Mouse (Mus musculus) CH12.LX (cell line): Measurements from ENCODE around the gene Pfkp. TPM values are rescaled to one million over a fixed set of nuclear protein-coding genes. Genes with fewer than 3 reads are reported as not detected.
A peak's percentile ranks its signal among the peaks of the same experiment; 100 is the strongest.

Source experiments
- DNase-seq: peaks from one replicate; pipeline ENCODE4 v3.0.0-alpha.2; 2013; ENCODE audit errors: extremely low read depth
- H3K27ac ChIP-seq: 2 replicates; pipeline ENCODE4 v1.5.1; 2012; ENCODE audit warnings: low read depth, mild to moderate bottlenecking, control low read depth, moderate library complexity; ENCODE audit not compliant: insufficient read depth
- H3K27me3 ChIP-seq: replicated peaks from 2 replicates; pipeline ENCODE3; 2012; ENCODE audit warnings: inconsistent platforms
- H3K36me3 ChIP-seq, 2 experiments: replicated peaks in 1 of 2; 2 replicates each; pipeline versions ENCODE3 to v1.6.1; 2012; ENCODE audit warnings: inconsistent platforms in 1 of 2, low read length in 1 of 2, mild to moderate bottlenecking in 1 of 2, mixed read lengths in 1 of 2, moderate library complexity in 1 of 2; ENCODE audit not compliant: control insufficient read depth in 1 of 2, insufficient read depth in 1 of 2
- H3K4me1 ChIP-seq, 2 experiments: 2 replicates each; pipeline ENCODE4 v1.6.1; 2012; ENCODE audit warnings: inconsistent platforms in 1 of 2, moderate library complexity in 1 of 2; ENCODE audit not compliant: insufficient read depth in 2 of 2, control insufficient read depth in 1 of 2
- H3K4me2 ChIP-seq: 2 replicates; pipeline ENCODE4 v1.6.1; 2012; ENCODE audit warnings: low read depth, mild to moderate bottlenecking, control low read depth; ENCODE audit not compliant: poor library complexity, insufficient read depth, severe bottlenecking
- H3K4me3 ChIP-seq, 3 experiments: fragments of 150-350 bp in 1 of 3; sonication (generic) in 1 of 3; replicated peaks in 1 of 3; 2 replicates each; pipeline versions ENCODE3 to v1.5.1; 2011 to 2012; ENCODE audit warnings: low read depth in 2 of 3, low read length in 2 of 3, mild to moderate bottlenecking in 2 of 3, moderate library complexity in 2 of 3, control low read depth in 1 of 3, improper control_type of control experiment in 1 of 3, inconsistent platforms in 1 of 3, mixed read lengths in 1 of 3; ENCODE audit not compliant: poor library complexity in 1 of 3
- H3K79me2 ChIP-seq: replicated peaks from 2 replicates; pipeline ENCODE4 v1.6.1; 2012; ENCODE audit warnings: mild to moderate bottlenecking, moderate library complexity; ENCODE audit not compliant: control insufficient read depth, poor library complexity, insufficient read depth, severe bottlenecking; ENCODE audit errors: extremely low read depth
- H3K9ac ChIP-seq: 2 replicates; pipeline ENCODE4 v1.6.1; 2012; ENCODE audit warnings: low read depth, mild to moderate bottlenecking, control low read depth, moderate library complexity; ENCODE audit not compliant: insufficient read depth
- H3K9me3 ChIP-seq: replicated peaks from 2 replicates; pipeline ENCODE3; 2012; ENCODE audit warnings: low read length, inconsistent platforms, mixed read lengths
- BHLHE40 ChIP-seq: IDR thresholded peaks from 2 replicates; pipeline ENCODE4 v1.6.1; 2011; ENCODE audit warnings: mild to moderate bottlenecking, low read depth, low read length, improper control_type of control experiment
- CHD1 ChIP-seq: IDR thresholded peaks from 2 replicates; pipeline ENCODE4 v1.6.1; 2012; ENCODE audit warnings: low read depth, low read length, improper control_type of control experiment, inconsistent platforms
- CTCF ChIP-seq, 2 experiments: IDR thresholded peaks in 1 of 2; conservative IDR thresholded peaks in 1 of 2; 2 replicates each; pipeline ENCODE4 v1.5.1; 2011 to 2012; ENCODE audit warnings: low read depth in 2 of 2, low read length in 2 of 2, improper control_type of control experiment in 1 of 2, inconsistent platforms in 1 of 2, mild to moderate bottlenecking in 1 of 2, moderate library complexity in 1 of 2
- ELF1 ChIP-seq: IDR thresholded peaks from 2 replicates; pipeline ENCODE4 v1.6.1; 2014; ENCODE audit warnings: low read depth, mild to moderate bottlenecking, inconsistent platforms, low read length, improper control_type of control experiment
- ETS1 ChIP-seq: conservative IDR thresholded peaks from 2 replicates; pipeline ENCODE4 v1.6.1; 2012; ENCODE audit warnings: low read depth, mild to moderate bottlenecking, inconsistent platforms, low read length, improper control_type of control experiment, moderate library complexity
- GABPA ChIP-seq: IDR thresholded peaks from 2 replicates; pipeline ENCODE4 v1.6.1; 2012; ENCODE audit warnings: low read depth, low read length, improper control_type of control experiment, inconsistent platforms; ENCODE audit not compliant: insufficient replicate concordance
- IRF4 ChIP-seq: IDR thresholded peaks from 2 replicates; pipeline ENCODE4 v1.6.1; 2014; ENCODE audit warnings: low read depth, mild to moderate bottlenecking, inconsistent platforms, low read length, improper control_type of control experiment
- JUN ChIP-seq: IDR thresholded peaks from 2 replicates; pipeline ENCODE4 v1.6.1; 2011; ENCODE audit warnings: low read depth, mild to moderate bottlenecking, low read length, improper control_type of control experiment, moderate library complexity; ENCODE audit not compliant: insufficient read depth
- MAX ChIP-seq: IDR thresholded peaks from 2 replicates; pipeline ENCODE4 v1.6.1; 2011; ENCODE audit warnings: low read length, improper control_type of control experiment
- MAZ ChIP-seq: IDR thresholded peaks from 2 replicates; pipeline ENCODE4 v1.6.1; 2012; ENCODE audit warnings: low read depth, mild to moderate bottlenecking, inconsistent platforms, low read length, improper control_type of control experiment, moderate library complexity
- MXI1 ChIP-seq: IDR thresholded peaks from 2 replicates; pipeline ENCODE4 v1.6.1; 2011; ENCODE audit warnings: mild to moderate bottlenecking, low read depth, low read length, improper control_type of control experiment
- POLR2A ChIP-seq: IDR thresholded peaks from 2 replicates; pipeline ENCODE4 v1.6.1; 2011; ENCODE audit warnings: low read depth, mild to moderate bottlenecking, improper control_type of control experiment, low read length
- POLR2AphosphoS2 ChIP-seq: IDR thresholded peaks from 2 replicates; pipeline ENCODE4 v1.6.1; 2011; ENCODE audit warnings: low read depth, low read length, improper control_type of control experiment
- RCOR1 ChIP-seq: conservative IDR thresholded peaks from 2 replicates; pipeline ENCODE4 v1.6.1; 2012; ENCODE audit warnings: low read depth, mild to moderate bottlenecking, inconsistent platforms, low read length, improper control_type of control experiment
- SIN3A ChIP-seq: IDR thresholded peaks from 2 replicates; pipeline ENCODE4 v1.6.1; 2012; ENCODE audit warnings: low read length, improper control_type of control experiment, inconsistent platforms
- TBP ChIP-seq: conservative IDR thresholded peaks from 2 replicates; pipeline ENCODE4 v1.6.1; 2011; ENCODE audit warnings: low read depth, low read length, improper control_type of control experiment
- UBTF ChIP-seq: IDR thresholded peaks from 2 replicates; pipeline ENCODE4 v1.6.1; 2012; ENCODE audit warnings: low read depth, mild to moderate bottlenecking, inconsistent platforms, low read length, improper control_type of control experiment, moderate library complexity
- USF1 ChIP-seq: IDR thresholded peaks from 2 replicates; pipeline ENCODE4 v1.6.1; 2014; ENCODE audit warnings: low read depth, mild to moderate bottlenecking, inconsistent platforms, low read length, improper control_type of control experiment
- ZC3H11A ChIP-seq: IDR thresholded peaks from 2 replicates; pipeline ENCODE4 v1.6.1; 2012; ENCODE audit warnings: low read depth, mild to moderate bottlenecking, inconsistent platforms, low read length, improper control_type of control experiment
- ZKSCAN1 ChIP-seq: IDR thresholded peaks from 2 replicates; pipeline ENCODE4 v1.6.1; 2012; ENCODE audit warnings: low read depth, inconsistent platforms, low read length, improper control_type of control experiment, borderline replicate concordance
- ZMIZ1 ChIP-seq: IDR thresholded peaks from 2 replicates; pipeline ENCODE4 v1.6.1; 2012; ENCODE audit warnings: low read depth, mild to moderate bottlenecking, inconsistent platforms, low read length, improper control_type of control experiment
- ZNF384 ChIP-seq: IDR thresholded peaks from 2 replicates; pipeline ENCODE4 v1.6.1; 2012; ENCODE audit warnings: low read depth, low read length, improper control_type of control experiment, inconsistent platforms
- dilution Hi-C: fragments of 300-500 bp; cut with MboI; formaldehyde crosslinking; loops from 2 replicates; pipeline ENCODE4 v1.14.3; 2020; ENCODE audit warnings: low sequenced_read_pairs; ENCODE audit not compliant: extremely low pct_unique_long_range_greater_than_20kb, extremely low pct_ligation_motif_present
- in situ Hi-C: fragments of 300-500 bp; cut with MboI; formaldehyde crosslinking; loops from 3 replicates; pipeline ENCODE4 v1.14.3; 2019; ENCODE audit warnings: low sequenced_read_pairs, low pct_ligation_motif_present, low pct_unique_long_range_greater_than_20kb, mixed read lengths
- polyA plus RNA-seq: library from polyadenylated mRNA; unstranded; fragments of >175 nt; gene quantifications from 2 replicates; pipeline ENCODE4 v1.2.1, GENCODE M21; 2012; ENCODE audit warnings: low read depth; ENCODE audit not compliant: insufficient read length
- total RNA-seq, 2 experiments: library from RNA; depleted of rRNA; stranded (reverse); fragments of 300-350 nt in 1 of 2; fragments of >200 nt in 1 of 2; gene quantifications; 2 replicates each; pipeline ENCODE4 v1.2.3; 2012 to 2014

The Pfkp gene
- total and polyA plus RNA-seq, 3 experiments, result 211 to 417 (median 239) TPM

- no peak for TF ChIP-seq USF1
- TF ChIP-seq UBTF, result no peak
- no peak for TF ChIP-seq ZNF384
- no peak for TF ChIP-seq GABPA
- no peak for TF ChIP-seq IRF4
- TF ChIP-seq ZKSCAN1, result no peak
- no peak for TF ChIP-seq CHD1
- no peak for TF ChIP-seq TBP
- TF ChIP-seq MAZ, result no peak
- TF ChIP-seq CTCF (conservative IDR thresholded peaks at IDR 0.05 in 1 of 2, IDR thresholded peaks at IDR 0.05 in 1 of 2; ENCODE audit: low read depth in 2 of 2, low read length in 2 of 2), result no peak
- no peak for TF ChIP-seq ELF1
- TF ChIP-seq MAX, result no peak
- no peak for TF ChIP-seq JUN
- no peak for TF ChIP-seq ZC3H11A
- no peak for TF ChIP-seq ZMIZ1
- TF ChIP-seq BHLHE40, result no peak
- no peak for TF ChIP-seq POLR2AphosphoS2
- no peak for TF ChIP-seq POLR2A
- no peak for TF ChIP-seq ETS1
- no peak for TF ChIP-seq MXI1
- dilution Hi-C loops (no loop called here), in situ Hi-C loops (loop anchor here (25.0 kb wide), 1 partner anchor 782 kb away; the partner anchor contains the start of gene Klf6)
- Histone ChIP-seq H3K9me3 (no peaks in the 10 kb centered on the region), H3K79me2 (peaks cover 53% of the 10 kb centered on the region), H3K36me3 (peaks cover 6 to 39% of the 10 kb centered on the region in 2 experiments), H3K4me1 (peaks cover 14 to 75% of the 10 kb centered on the region in 2 experiments), H3K9ac (peak overlapping the region; percentile 24; the same call in 1 of the 2 replicates), H3K27ac (peak overlapping the region; percentile 25; the same call in 1 of the 2 replicates), H3K4me2 (peak overlapping the region; percentile 50; the same call in 1 of the 2 replicates), H3K4me3 (no peak overlapping the region), H3K27me3 (no peaks in the 10 kb centered on the region)
- DNase-seq, result no peak
Measured at GRCm38 (mm10) chr13:6643968-6644367, 4.6 kb downstream of the Pfkp start.

GRCm38 (mm10) chr13:6643026-6643425 is 5.6 kb downstream of the Pfkp start:
- peaks cover 14 to 84% of the 10 kb centered on the region in 2 experiments for H3K4me1 ChIP-seq
- H3K27me3 ChIP-seq, result no peaks in the 10 kb centered on the region
- H3K27ac ChIP-seq, result no peak overlapping the region; the same call in 1 of the 2 replicates
- no peak for TF ChIP-seq JUN
- no peak for TF ChIP-seq ZKSCAN1
- TF ChIP-seq ZNF384, result no peak
- no peak for TF ChIP-seq MAX
- no peak for TF ChIP-seq IRF4
- TF ChIP-seq SIN3A, result no peak
- no peak for TF ChIP-seq UBTF
- TF ChIP-seq RCOR1, result no peak
- TF ChIP-seq, all 38 proteins: peak for 0
- peaks cover 6 to 39% of the 10 kb centered on the region in 2 experiments for H3K36me3 ChIP-seq
- no peaks in the 10 kb centered on the region for H3K9me3 ChIP-seq
- no peak for DNase-seq
- H3K79me2 ChIP-seq, result peaks cover 55% of the 10 kb centered on the region
- H3K4me3 ChIP-seq, result peak overlapping the region in 1 of 3 experiments; percentile 39
- in situ Hi-C loops (loop anchor here (25.0 kb wide), 1 partner anchor 781 kb away; the partner anchor contains the start of gene Klf6), dilution Hi-C loops (no loop called here)
- 0 out of 2 replicates have a peak overlapping the region, but pooled peaks have one; percentile 24 for H3K9ac ChIP-seq
- 0 out of 2 replicates have a peak overlapping the region, but pooled peaks have one; percentile 38 for H3K4me2 ChIP-seq
